Mouse (Mus musculus): ENCODE data around the gene Wnt16. TPM values are rescaled to one million over a fixed set of nuclear protein-coding genes. Genes with fewer than 3 reads are reported as not detected.
A peak's percentile ranks its signal among the peaks of the same experiment; 100 is the strongest.

Gene Wnt16
- polyA plus RNA-seq, 1 experiment from 2014 or later = 2.7 TPM

GRCm38 (mm10) chr6:22280217-22280861 lies 7.7 kb upstream of the Wnt16 start:
- WGBS = 51% methylated on average over 14 of the region's 14 CpGs
- H3K27ac ChIP-seq = no peak overlapping the region
- peak overlapping the region; percentile 30 for H3K4me2 ChIP-seq
- 0 out of 2 replicates have a peak, but pooled peaks cover 5% of the 10 kb centered on the region for H3K4me1 ChIP-seq (replicated peaks)
- no peaks in the 10 kb centered on the region for H3K27me3 ChIP-seq
- no peaks in the 10 kb centered on the region for H3K9me3 ChIP-seq (replicated peaks)
- H3K4me3 ChIP-seq = no peak overlapping the region
- ATAC-seq (replicated peaks; ENCODE audit: insufficient number of reproducible peaks, insufficient read depth, low FRiP score, low read depth) = no peak; the same call in 1 of the 2 replicates
- H3K9ac ChIP-seq = no peak overlapping the region
- no peaks in the 10 kb centered on the region for H3K36me3 ChIP-seq

- Histone ChIP-seq H3K36me3 (no peaks in the 10 kb centered on the region), H3K9me3 (replicated peaks) (no peaks in the 10 kb centered on the region), H3K4me2 (no peak overlapping the region), H3K4me3 (no peak overlapping the region), H3K4me1 (replicated peaks) (0 out of 2 replicates have a peak, but pooled peaks cover 5% of the 10 kb centered on the region), H3K9ac (no peak overlapping the region), H3K27ac (no peak overlapping the region), H3K27me3 (peaks cover 14% of the 10 kb centered on the region; the same call in 1 of the 2 replicates)
- no peak for ATAC-seq (replicated peaks; ENCODE audit: insufficient number of reproducible peaks, insufficient read depth, low FRiP score, low read depth)
- WGBS = 80% methylated on average over 4 of the region's 4 CpGs
Observed at GRCm38 (mm10) chr6:22282405-22282804, 5.6 kb upstream of the Wnt16 start.

GRCm38 (mm10) chr6:22288737-22289460 lies 872 bp downstream of the Wnt16 start:
- Histone ChIP-seq H3K4me2 (peak overlapping the region; percentile 92), H3K4me1 (replicated peaks) (peaks cover 21% of the 10 kb centered on the region), H3K27ac (no peak overlapping the region), H3K9ac (peak overlapping the region; percentile 38), H3K9me3 (replicated peaks) (no peaks in the 10 kb centered on the region), H3K27me3 (peaks cover 49% of the 10 kb centered on the region), H3K4me3 (peak overlapping the region; percentile 52), H3K36me3 (no peaks in the 10 kb centered on the region)
- 2% methylated on average over 38 of the region's 38 CpGs for WGBS
- peak; percentile 27; the same call in 1 of the 2 replicates for ATAC-seq (replicated peaks; ENCODE audit: insufficient number of reproducible peaks, insufficient read depth, low FRiP score, low read depth)

- ATAC-seq (replicated peaks; ENCODE audit: insufficient number of reproducible peaks, insufficient read depth, low FRiP score, low read depth) = no peak
- H3K9ac ChIP-seq = no peak overlapping the region
- H3K9me3 ChIP-seq (replicated peaks) = no peaks in the 10 kb centered on the region
- peak overlapping the region; percentile 92 for H3K4me2 ChIP-seq
- peak overlapping the region; percentile 52 for H3K4me3 ChIP-seq
- peaks cover 49% of the 10 kb centered on the region for H3K27me3 ChIP-seq
- no peaks in the 10 kb centered on the region for H3K36me3 ChIP-seq
- H3K4me1 ChIP-seq (replicated peaks) = peaks cover 21% of the 10 kb centered on the region
- 6% methylated on average over 21 of the region's 21 CpGs for WGBS
- H3K27ac ChIP-seq = no peak overlapping the region
Observed at GRCm38 (mm10) chr6:22289461-22290021, 1.5 kb downstream of the Wnt16 start.

DNA sequence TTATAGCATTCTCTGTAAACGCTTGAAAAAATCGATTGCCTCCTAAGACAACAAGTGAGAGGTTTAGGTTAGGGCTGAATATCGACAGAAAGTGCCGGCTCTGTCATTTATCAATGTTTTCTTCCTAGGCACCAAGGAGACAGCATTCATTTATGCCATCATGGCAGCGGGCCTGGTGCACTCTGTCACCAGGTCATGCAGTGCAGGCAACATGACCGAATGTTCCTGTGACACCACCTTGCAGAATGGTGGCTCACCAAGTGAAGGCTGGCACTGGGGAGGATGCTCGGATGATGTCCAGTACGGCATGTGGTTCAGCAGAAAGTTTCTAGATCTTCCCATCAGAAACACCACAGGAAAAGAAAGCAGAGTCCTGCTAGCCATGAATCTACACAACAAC lies 2.8 kb downstream of the Wnt16 start:
- Histone ChIP-seq H3K36me3 (no peaks in the 10 kb centered on the region), H3K9ac (no peak overlapping the region), H3K27ac (no peak overlapping the region), H3K4me2 (no peak overlapping the region), H3K4me3 (no peak overlapping the region), H3K9me3 (replicated peaks) (no peaks in the 10 kb centered on the region), H3K4me1 (replicated peaks) (peaks cover 21% of the 10 kb centered on the region), H3K27me3 (peaks cover 49% of the 10 kb centered on the region)
- ATAC-seq (replicated peaks; ENCODE audit: insufficient number of reproducible peaks, insufficient read depth, low FRiP score, low read depth) = no peak
- WGBS = 75% methylated on average over 8 of the region's 8 CpGs

- Histone ChIP-seq H3K4me3 (no peak overlapping the region), H3K4me1 (replicated peaks) (peaks cover 21% of the 10 kb centered on the region), H3K27me3 (peaks cover 38% of the 10 kb centered on the region), H3K4me2 (no peak overlapping the region), H3K9me3 (replicated peaks) (no peaks in the 10 kb centered on the region), H3K9ac (no peak overlapping the region), H3K27ac (no peak overlapping the region), H3K36me3 (no peaks in the 10 kb centered on the region)
- no peak for ATAC-seq (replicated peaks; ENCODE audit: insufficient number of reproducible peaks, insufficient read depth, low FRiP score, low read depth)
- WGBS = 32% methylated on average over 4 of the region's 4 CpGs
Observed at GRCm38 (mm10) chr6:22292056-22292455, 4.0 kb downstream of the Wnt16 start.

- no peak overlapping the region for H3K27ac ChIP-seq
- H3K27me3 ChIP-seq = peaks cover 19% of the 10 kb centered on the region
- H3K4me2 ChIP-seq = no peak overlapping the region
- H3K9me3 ChIP-seq (replicated peaks) = no peaks in the 10 kb centered on the region
- H3K9ac ChIP-seq = no peak overlapping the region
- no peaks in the 10 kb centered on the region for H3K36me3 ChIP-seq
- ATAC-seq (replicated peaks; ENCODE audit: insufficient number of reproducible peaks, insufficient read depth, low FRiP score, low read depth) = no peak
- 60% methylated on average over 3 of the region's 3 CpGs for WGBS
- H3K4me3 ChIP-seq = no peak overlapping the region
- peaks cover 10% of the 10 kb centered on the region for H3K4me1 ChIP-seq (replicated peaks)
Observed at GRCm38 (mm10) chr6:22293922-22294321, 5.9 kb downstream of the Wnt16 start.

GRCm38 (mm10) chr6:22297028-22297427 lies 9.0 kb downstream of the Wnt16 start:
- H3K36me3 ChIP-seq = no peaks in the 10 kb centered on the region
- H3K4me2 ChIP-seq = no peak overlapping the region
- H3K27me3 ChIP-seq = no peaks in the 10 kb centered on the region
- no peak for ATAC-seq (replicated peaks; ENCODE audit: insufficient number of reproducible peaks, insufficient read depth, low FRiP score, low read depth)
- H3K4me1 ChIP-seq (replicated peaks) = no peaks in the 10 kb centered on the region
- 63% methylated on average over 6 of the region's 6 CpGs for WGBS
- H3K27ac ChIP-seq = no peak overlapping the region
- H3K9ac ChIP-seq = no peak overlapping the region
- no peak overlapping the region for H3K4me3 ChIP-seq
- no peaks in the 10 kb centered on the region for H3K9me3 ChIP-seq (replicated peaks)

DNA sequence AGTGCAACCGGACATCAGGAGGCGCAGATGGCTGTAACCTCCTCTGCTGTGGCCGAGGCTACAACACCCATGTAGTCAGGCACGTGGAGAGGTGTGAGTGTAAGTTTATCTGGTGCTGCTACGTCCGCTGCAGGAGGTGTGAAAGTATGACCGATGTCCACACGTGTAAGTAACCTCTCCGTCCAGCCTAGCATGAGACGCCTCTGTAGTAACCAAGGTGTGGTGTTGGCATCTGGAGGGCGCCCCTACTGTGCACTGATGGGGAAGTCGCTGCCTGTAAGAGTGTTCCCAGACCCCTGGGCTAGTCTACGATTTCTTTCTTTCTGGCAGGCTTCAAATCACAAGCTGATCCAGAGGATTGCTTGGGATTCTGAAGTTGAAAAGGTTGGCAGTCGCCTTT lies 10.0 kb downstream of the Wnt16 start:
- no peak overlapping the region for H3K4me2 ChIP-seq
- no peaks in the 10 kb centered on the region for H3K4me1 ChIP-seq (replicated peaks)
- no peaks in the 10 kb centered on the region for H3K9me3 ChIP-seq (replicated peaks)
- H3K4me3 ChIP-seq = no peak overlapping the region
- ATAC-seq (replicated peaks; ENCODE audit: insufficient number of reproducible peaks, insufficient read depth, low FRiP score, low read depth) = no peak
- H3K36me3 ChIP-seq = no peaks in the 10 kb centered on the region
- H3K27ac ChIP-seq = no peak overlapping the region
- no peaks in the 10 kb centered on the region for H3K27me3 ChIP-seq
- H3K9ac ChIP-seq = no peak overlapping the region
- 41% methylated on average over 14 of the region's 14 CpGs for WGBS

- Histone ChIP-seq H3K27ac (no peak overlapping the region), H3K36me3 (peaks cover 3% of the 10 kb centered on the region), H3K9me3 (replicated peaks) (no peaks in the 10 kb centered on the region), H3K27me3 (no peaks in the 10 kb centered on the region), H3K4me3 (no peak overlapping the region), H3K4me2 (no peak overlapping the region), H3K9ac (no peak overlapping the region), H3K4me1 (replicated peaks) (peaks cover 10% of the 10 kb centered on the region; the same call in 1 of the 2 replicates)
- 56% methylated on average over 13 of the region's 13 CpGs for WGBS
- no peak for ATAC-seq (replicated peaks; ENCODE audit: insufficient number of reproducible peaks, insufficient read depth, low FRiP score, low read depth)
Observed at GRCm38 (mm10) chr6:22325364-22326072, 37.5 kb downstream of the Wnt16 start.

DNA sequence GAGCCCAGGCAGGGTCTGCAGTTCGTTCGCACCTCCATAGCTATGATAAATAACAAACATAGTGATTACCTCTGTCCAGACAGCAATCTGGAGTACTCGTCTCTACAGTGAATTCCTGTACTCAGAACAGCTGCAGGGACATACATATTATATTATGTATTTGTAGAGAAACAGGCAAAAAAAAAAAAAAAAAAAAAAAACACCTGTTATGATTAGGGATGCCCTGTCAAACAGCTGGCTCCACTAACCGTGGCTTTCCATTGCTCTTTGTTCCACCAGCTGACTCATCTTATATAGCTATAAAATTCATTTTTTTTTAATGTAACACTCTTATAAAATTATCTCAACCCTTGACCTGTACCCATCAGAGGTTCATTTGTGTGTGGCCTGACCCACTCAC lies 38.3 kb downstream of the Wnt16 start:
- ATAC-seq (replicated peaks; ENCODE audit: insufficient number of reproducible peaks, insufficient read depth, low FRiP score, low read depth) = no peak
- H3K27me3 ChIP-seq = no peaks in the 10 kb centered on the region
- peaks cover 3% of the 10 kb centered on the region; the same call in 1 of the 2 replicates for H3K36me3 ChIP-seq
- H3K9ac ChIP-seq = no peak overlapping the region
- H3K4me1 ChIP-seq (replicated peaks) = peaks cover 12% of the 10 kb centered on the region; the same call in 1 of the 2 replicates
- no peak overlapping the region for H3K4me3 ChIP-seq
- no peaks in the 10 kb centered on the region for H3K9me3 ChIP-seq (replicated peaks)
- H3K27ac ChIP-seq = no peak overlapping the region
- 80% methylated on average over 4 of the region's 4 CpGs for WGBS
- H3K4me2 ChIP-seq = no peak overlapping the region
